Mouse (Mus musculus) hindbrain, postnatal 0 days (tissue): ENCODE measurements around the gene Sel1l2. TPM values are rescaled to one million over a fixed set of nuclear protein-coding genes. Genes with fewer than 3 reads are reported as not detected.

ENCODE experiments used
- ATAC-seq: fragments of 200-750 bp; cut with Nextera tagmentation; 2 replicates; pipeline ENCODE4 v1.8.0; 2017; ENCODE audit warnings: mild to moderate bottlenecking, moderate TSS enrichment, moderate library complexity
- DNase-seq: peaks from one replicate; pipeline ENCODE4 v3.0.0-alpha.2; 2015; ENCODE audit warnings: low spot score
- H3K27ac ChIP-seq: fragments of 300-500 bp; sonication (generic); 2 replicates; pipeline ENCODE4 v1.5.1; 2014; ENCODE audit warnings: mild to moderate bottlenecking
- H3K27me3 ChIP-seq: fragments of 300-500 bp; sonication (generic); 2 replicates; pipeline ENCODE4 v1.6.1; 2014; ENCODE audit warnings: low read length, mixed read lengths; ENCODE audit not compliant: insufficient read depth
- H3K36me3 ChIP-seq: fragments of 300-500 bp; sonication (generic); 2 replicates; pipeline ENCODE4 v1.6.1; 2014; ENCODE audit warnings: low read length, mixed read lengths; ENCODE audit not compliant: insufficient read depth
- H3K4me1 ChIP-seq: fragments of 300-500 bp; sonication (generic); 2 replicates; pipeline ENCODE4 v1.6.1; 2014; ENCODE audit warnings: antibody characterized with exemption, low read length, mixed read lengths; ENCODE audit not compliant: insufficient read depth
- H3K4me2 ChIP-seq: fragments of 300-500 bp; sonication (generic); 2 replicates; pipeline ENCODE4 v1.6.1; 2014; ENCODE audit warnings: low read depth, mild to moderate bottlenecking, low read length, moderate library complexity, mixed read lengths
- H3K4me3 ChIP-seq: fragments of 300-500 bp; sonication (generic); 2 replicates; pipeline ENCODE4 v1.5.1; 2014; ENCODE audit warnings: low read length
- H3K9ac ChIP-seq: fragments of 300-500 bp; sonication (generic); replicated peaks from 2 replicates; pipeline ENCODE4 v1.6.1; 2014; ENCODE audit warnings: mild to moderate bottlenecking, low read length, moderate library complexity, mixed read lengths
- H3K9me3 ChIP-seq: fragments of 300-500 bp; sonication (generic); 2 replicates; pipeline ENCODE4 v1.6.1; 2016; ENCODE audit warnings: low read length, mixed read lengths
- CTCF ChIP-seq: IDR thresholded peaks from 2 replicates; pipeline ENCODE4 v1.5.1; 2016; ENCODE audit warnings: antibody characterized with exemption, control low read depth, low read depth
- WGBS: fragments of 180-500 bp; shearing (Covaris S2); extraction: QIAGEN DNeasy Blood & Tissue Kit; methylation state at CpG from one replicate; pipeline ENCODE4 v1.1.7; 2014; 5-methylcytosine and 5-hydroxymethylcytosine counted together
- polyA plus RNA-seq: library from polyadenylated mRNA; unstranded; fragments of >200 nt; fragmentation: Nextera tagmentation; extraction: Ambion mirVana; gene quantifications from 2 replicates; pipeline ENCODE4 v1.2.1, GENCODE M21; 2015
- total RNA-seq: library from RNA; depleted of rRNA; stranded (reverse); fragments of >200 nt; gene quantifications from 2 replicates; pipeline ENCODE4 v1.2.3, GENCODE M21; 2014

The Sel1l2 gene
- total and polyA plus RNA-seq, 2 experiments from 2014 or later, result not detected

GRCm38 (mm10) chr2:140359905-140360304, 29.6 kb downstream of the Sel1l2 start:
- WGBS, result 70% methylated on average over 2 of the region's 2 CpGs
- Histone ChIP-seq H3K36me3 (no peaks in the 10 kb centered on the region), H3K27me3 (no peaks in the 10 kb centered on the region), H3K27ac (no peak overlapping the region), H3K4me2 (no peak overlapping the region), H3K9ac (no peak overlapping the region), H3K9me3 (no peaks in the 10 kb centered on the region), H3K4me1 (no peaks in the 10 kb centered on the region), H3K4me3 (no peak overlapping the region)
- DNase-seq (no peak), ATAC-seq (no peak)
- TF ChIP-seq CTCF, result no peak

GRCm38 (mm10) chr2:140342394-140342793, 47.1 kb downstream of the Sel1l2 start:
- no peak overlapping the region for H3K9ac ChIP-seq
- H3K27me3 ChIP-seq, result no peaks in the 10 kb centered on the region
- H3K4me3 ChIP-seq, result no peak overlapping the region
- no peak for ATAC-seq
- no peaks in the 10 kb centered on the region for H3K36me3 ChIP-seq
- H3K27ac ChIP-seq, result no peak overlapping the region
- no peaks in the 10 kb centered on the region for H3K9me3 ChIP-seq
- no peak for TF ChIP-seq CTCF
- H3K4me1 ChIP-seq, result no peaks in the 10 kb centered on the region
- DNase-seq, result no peak
- WGBS, result 88% methylated on average over 7 of the region's 7 CpGs
- H3K4me2 ChIP-seq, result no peak overlapping the region

GRCm38 (mm10) chr2:140330508-140331306, 58.8 kb downstream of the Sel1l2 start:
- 77% methylated on average over 5 of the region's 5 CpGs for WGBS
- no peak for TF ChIP-seq CTCF
- H3K27me3 ChIP-seq, result no peaks in the 10 kb centered on the region
- H3K4me3 ChIP-seq, result no peak overlapping the region
- H3K4me1 ChIP-seq, result no peaks in the 10 kb centered on the region
- no peak overlapping the region for H3K4me2 ChIP-seq
- ATAC-seq (no peak), DNase-seq (no peak)
- no peak overlapping the region for H3K9ac ChIP-seq
- no peak overlapping the region for H3K27ac ChIP-seq
- no peaks in the 10 kb centered on the region for H3K36me3 ChIP-seq
- H3K9me3 ChIP-seq, result no peaks in the 10 kb centered on the region

- no peak for TF ChIP-seq CTCF
- Histone ChIP-seq H3K9ac (no peak overlapping the region), H3K4me3 (no peak overlapping the region), H3K4me1 (no peaks in the 10 kb centered on the region), H3K27ac (no peak overlapping the region), H3K36me3 (no peaks in the 10 kb centered on the region), H3K4me2 (no peak overlapping the region), H3K27me3 (no peaks in the 10 kb centered on the region), H3K9me3 (no peaks in the 10 kb centered on the region)
- DNase-seq (no peak), ATAC-seq (no peak)
- 79% methylated on average over 3 of the region's 3 CpGs for WGBS
These were observed 86.4 kb downstream of the Sel1l2 start for GRCm38 (mm10) chr2:140302976-140303708.

- no peak for TF ChIP-seq CTCF
- 41% methylated on average over 4 of the region's 4 CpGs for WGBS
These were observed 92.4 kb downstream of the Sel1l2 start for GRCm38 (mm10) chr2:140297155-140297554.

GRCm38 (mm10) chr2:140293820-140294219, 95.7 kb downstream of the Sel1l2 start:
- TF ChIP-seq CTCF, result no peak
- no peak for DNase-seq
- H3K36me3 ChIP-seq, result no peaks in the 10 kb centered on the region
- no peak for ATAC-seq
- H3K4me3 ChIP-seq, result no peak overlapping the region
- no peaks in the 10 kb centered on the region for H3K4me1 ChIP-seq
- 91% methylated on average over 2 of the region's 2 CpGs for WGBS
- no peak overlapping the region for H3K9ac ChIP-seq
- H3K9me3 ChIP-seq, result no peaks in the 10 kb centered on the region
- H3K4me2 ChIP-seq, result no peak overlapping the region
- no peaks in the 10 kb centered on the region for H3K27me3 ChIP-seq
- H3K27ac ChIP-seq, result no peak overlapping the region

More at GRCm38 (mm10) chr2:140297155-140297554, 92.4 kb downstream of the Sel1l2 start:
- no peak for ATAC-seq
- Histone ChIP-seq H3K27ac (no peak overlapping the region), H3K36me3 (no peaks in the 10 kb centered on the region), H3K4me3 (no peak overlapping the region), H3K27me3 (no peaks in the 10 kb centered on the region), H3K4me2 (no peak overlapping the region), H3K9ac (no peak overlapping the region), H3K9me3 (no peaks in the 10 kb centered on the region), H3K4me1 (no peaks in the 10 kb centered on the region)
- no peak for DNase-seq

- H3K9ac ChIP-seq, result no peak overlapping the region
- no peaks in the 10 kb centered on the region for H3K36me3 ChIP-seq
- no peak overlapping the region for H3K4me2 ChIP-seq
- 64% methylated on average over 8 of the region's 8 CpGs for WGBS
- H3K27ac ChIP-seq, result no peak overlapping the region
- ATAC-seq (no peak), DNase-seq (no peak)
- no peaks in the 10 kb centered on the region for H3K27me3 ChIP-seq
- H3K4me1 ChIP-seq, result no peaks in the 10 kb centered on the region
- no peak overlapping the region for H3K4me3 ChIP-seq
- no peak for TF ChIP-seq CTCF
- H3K9me3 ChIP-seq, result no peaks in the 10 kb centered on the region
These were observed 108.7 kb downstream of the Sel1l2 start for GRCm38 (mm10) chr2:140280808-140281207.
